Mouse (Mus musculus) bone marrow, adult 2 months (tissue): Measurements from ENCODE around the gene Nap1l4. TPM values are rescaled to one million over a fixed set of nuclear protein-coding genes. Genes with fewer than 3 reads are reported as not detected.
A peak's percentile ranks its signal among the peaks of the same experiment; 100 is the strongest.

Source experiments
- H3K27ac ChIP-seq: fragments of 200-500 bp; 2 replicates; pipeline ENCODE4 v1.5.1; 2012; ENCODE audit warnings: low read depth, mild to moderate bottlenecking, control low read depth, inconsistent platforms, low read length; ENCODE audit not compliant: control insufficient read depth, poor library complexity, insufficient read depth
- H3K4me1 ChIP-seq: fragments of 200-500 bp; 2 replicates; pipeline ENCODE4 v1.6.1; 2011; ENCODE audit warnings: low read length; ENCODE audit not compliant: control insufficient read depth, insufficient read depth
- H3K4me3 ChIP-seq: fragments of 200-500 bp; replicated peaks from 2 replicates; pipeline ENCODE3; 2011; ENCODE audit warnings: mild to moderate bottlenecking, low read depth, low read length, control low read depth; ENCODE audit not compliant: control insufficient read depth
- CTCF ChIP-seq: fragments of 200-500 bp; IDR thresholded peaks from 2 replicates; pipeline ENCODE4 v1.5.1; 2011; ENCODE audit warnings: low read length, control low read depth; ENCODE audit not compliant: control insufficient read depth, insufficient read depth
- POLR2A ChIP-seq: fragments of 200-500 bp; IDR thresholded peaks from 2 replicates; pipeline ENCODE4 v1.6.1; 2011; ENCODE audit warnings: low read depth, mild to moderate bottlenecking, control low read depth, low read length, borderline replicate concordance; ENCODE audit not compliant: control insufficient read depth
- WGBS: fragments of 180-500 bp; shearing (Covaris S2); methylation state at CpG from one replicate; pipeline ENCODE4 v1.1.7; 2018; 5-methylcytosine and 5-hydroxymethylcytosine counted together
- polyA plus RNA-seq: library from polyadenylated mRNA; stranded (reverse); fragments of >200 nt; gene quantifications from 2 replicates; pipeline ENCODE4 v1.2.4, GENCODE M21; 2011; ENCODE audit warnings: low replicate concordance; ENCODE audit not compliant: missing spikeins, insufficient read depth, insufficient read length

Gene Nap1l4
- polyA plus RNA-seq, 1 experiment = 143 TPM

GRCm38 (mm10) chr7:143501643-143502417 lies 47.1 kb downstream of the Nap1l4 start:
- peak overlapping the region; percentile 29 for H3K4me3 ChIP-seq
- peaks cover 1% of the 10 kb centered on the region; the same call in 1 of the 2 replicates for H3K4me1 ChIP-seq
- WGBS = 1% methylated on average over 55 of the region's 55 CpGs
- TF ChIP-seq CTCF (no peak), POLR2A (no peak)
- H3K27ac ChIP-seq = no peak overlapping the region

- WGBS = 45% methylated on average over 2 of the region's 2 CpGs
- H3K27ac ChIP-seq = no peak overlapping the region
- no peak overlapping the region for H3K4me3 ChIP-seq
- no peak for TF ChIP-seq CTCF
- no peak for TF ChIP-seq POLR2A
- H3K4me1 ChIP-seq = peaks cover 1% of the 10 kb centered on the region; the same call in 1 of the 2 replicates
Observed at GRCm38 (mm10) chr7:143500912-143501311, 48.0 kb downstream of the Nap1l4 start.

GRCm38 (mm10) chr7:143498584-143498983 lies 50.3 kb downstream of the Nap1l4 start:
- H3K4me3 ChIP-seq = no peak overlapping the region
- H3K4me1 ChIP-seq = peaks cover 1% of the 10 kb centered on the region; the same call in 1 of the 2 replicates
- 87% methylated on average over 4 of the region's 4 CpGs for WGBS
- no peak overlapping the region for H3K27ac ChIP-seq
- no peak for TF ChIP-seq POLR2A
- no peak for TF ChIP-seq CTCF

GRCm38 (mm10) chr7:143495104-143495961 lies 53.6 kb downstream of the Nap1l4 start:
- H3K4me1 ChIP-seq = no peaks in the 10 kb centered on the region
- no peak overlapping the region for H3K27ac ChIP-seq
- no peak overlapping the region for H3K4me3 ChIP-seq
- WGBS = 6% methylated on average over 8 of the region's 8 CpGs
- TF ChIP-seq CTCF (no peak), POLR2A (no peak)

GRCm38 (mm10) chr7:143493616-143494126 lies 55.2 kb downstream of the Nap1l4 start:
- H3K27ac ChIP-seq = no peak overlapping the region
- WGBS = 67% methylated on average over 6 of the region's 6 CpGs
- no peak overlapping the region for H3K4me3 ChIP-seq
- H3K4me1 ChIP-seq = no peaks in the 10 kb centered on the region
- no peak for TF ChIP-seq POLR2A
- no peak for TF ChIP-seq CTCF

- WGBS = 85% methylated on average over 6 of the region's 6 CpGs
- Histone ChIP-seq H3K4me1 (no peaks in the 10 kb centered on the region), H3K27ac (no peak overlapping the region), H3K4me3 (no peak overlapping the region)
- TF ChIP-seq POLR2A (no peak), CTCF (no peak)
Observed at GRCm38 (mm10) chr7:143489735-143490134, 59.2 kb downstream of the Nap1l4 start.

GRCm38 (mm10) chr7:143482541-143482940 lies 66.4 kb downstream of the Nap1l4 start:
- Histone ChIP-seq H3K4me1 (no peaks in the 10 kb centered on the region), H3K27ac (no peak overlapping the region), H3K4me3 (no peak overlapping the region)
- 56% methylated on average over 6 of the region's 6 CpGs for WGBS
- TF ChIP-seq POLR2A (no peak), CTCF (no peak)
